Mouse (Mus musculus) right cerebral cortex, postnatal 36 days (tissue): ENCODE measurements around the gene Timd2.
A peak's percentile ranks its signal among the peaks of the same experiment; 100 is the strongest.
"Not testable (repeated sequence)": the region's sequence is repeated elsewhere in the genome, so short reads cannot be mapped to it uniquely, and the experiment has no call there.

Source experiments
- DNase-seq, 2 experiments: peaks; one replicate each; pipeline ENCODE4 v3.0.0; 2022; ENCODE audit warnings: low spot score in 2 of 2, mixed read lengths in 1 of 2

The Timd2 gene

GRCm38 (mm10) chr11:46665599-46666522, 41.0 kb downstream of the Timd2 start:
- no peak for DNase-seq

DNA sequence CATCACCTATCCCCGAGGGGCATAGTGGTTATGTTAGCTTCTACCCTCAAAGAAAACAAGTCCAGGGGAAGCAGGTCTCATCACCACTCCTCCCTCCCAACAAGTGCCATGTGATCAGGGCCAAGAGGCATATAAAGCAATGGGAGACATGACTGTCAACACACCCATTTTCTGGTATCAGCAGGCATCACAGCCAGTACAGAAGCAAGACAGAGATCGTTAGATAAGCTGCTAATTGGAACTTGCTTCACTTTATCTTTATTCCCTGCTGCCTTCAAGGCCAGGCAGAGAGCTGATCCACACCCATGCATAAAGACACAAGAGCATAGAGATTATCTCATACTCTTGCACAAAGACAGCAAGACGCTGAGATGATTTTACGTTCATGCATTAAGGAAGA, 43.6 kb downstream of the Timd2 start:
- no peak for DNase-seq

DNA sequence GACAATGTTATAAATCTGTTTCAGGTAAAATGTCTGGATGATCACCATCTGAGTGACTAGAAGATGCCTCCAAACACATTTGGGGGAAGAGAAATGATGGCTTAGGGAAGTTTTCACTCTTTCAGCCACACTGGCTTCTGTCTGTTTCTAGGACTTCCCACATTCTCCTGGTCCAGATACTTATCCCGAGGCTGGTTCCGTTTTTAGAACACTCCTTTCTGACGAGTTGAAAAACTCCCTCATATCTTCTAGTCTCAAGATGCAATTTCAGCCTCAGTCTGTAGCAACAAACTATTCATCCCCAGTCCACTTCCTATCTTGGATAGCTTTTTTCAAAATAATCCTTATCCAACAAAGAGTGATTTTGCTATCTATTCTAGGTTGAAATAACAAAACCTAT, 54.4 kb downstream of the Timd2 start:
- no peak for DNase-seq

DNA sequence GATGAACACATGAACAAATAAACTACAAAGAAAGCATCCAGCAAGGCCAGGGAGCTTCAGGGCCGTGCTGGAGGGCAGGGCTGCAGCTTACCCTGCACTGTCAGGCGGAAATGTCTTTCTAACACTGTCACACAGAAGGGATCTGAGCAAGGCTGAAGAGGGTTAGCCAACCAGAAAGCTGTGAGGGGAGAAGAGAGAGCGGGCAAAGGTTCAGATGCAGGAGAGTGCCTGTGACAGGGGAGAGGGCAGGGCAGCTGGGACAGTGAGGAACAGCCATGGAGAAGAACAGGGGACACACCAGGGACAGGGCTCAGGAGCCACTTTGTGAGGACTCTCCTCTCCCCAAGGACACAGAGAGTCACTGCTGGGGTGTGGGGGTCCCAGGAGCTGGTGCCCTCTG, 57.2 kb downstream of the Timd2 start:
- DNase-seq = not testable (repeated sequence)

GRCm38 (mm10) chr11:46644824-46645223, 62.0 kb downstream of the Timd2 start:
- DNase-seq = no peak

- DNase-seq = no peak
Observed at GRCm38 (mm10) chr11:46636568-46636967, 70.3 kb downstream of the Timd2 start.

DNA sequence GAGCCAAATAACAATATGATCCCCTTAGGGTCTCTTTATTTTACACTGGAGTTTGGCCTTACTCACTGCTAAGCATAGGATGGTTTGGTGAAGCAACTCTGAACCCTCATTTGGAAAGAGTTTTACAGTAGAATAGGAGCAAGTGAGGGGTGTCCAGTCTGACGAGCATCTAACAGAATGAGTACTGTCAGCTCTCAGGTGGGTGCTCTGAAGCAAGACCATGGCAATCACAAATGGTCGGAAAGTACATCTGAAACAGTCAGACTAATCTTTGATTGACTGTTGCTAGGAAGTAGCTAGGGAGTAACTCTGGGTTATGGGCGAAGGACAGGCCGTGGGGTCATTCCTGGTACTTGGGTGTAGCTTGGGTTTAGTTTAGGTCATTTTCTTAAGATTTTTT, 71.3 kb downstream of the Timd2 start:
- not testable (repeated sequence) for DNase-seq

GRCm38 (mm10) chr11:46631635-46632034, 75.2 kb downstream of the Timd2 start:
- DNase-seq = peak; percentile 6 to 12

DNA sequence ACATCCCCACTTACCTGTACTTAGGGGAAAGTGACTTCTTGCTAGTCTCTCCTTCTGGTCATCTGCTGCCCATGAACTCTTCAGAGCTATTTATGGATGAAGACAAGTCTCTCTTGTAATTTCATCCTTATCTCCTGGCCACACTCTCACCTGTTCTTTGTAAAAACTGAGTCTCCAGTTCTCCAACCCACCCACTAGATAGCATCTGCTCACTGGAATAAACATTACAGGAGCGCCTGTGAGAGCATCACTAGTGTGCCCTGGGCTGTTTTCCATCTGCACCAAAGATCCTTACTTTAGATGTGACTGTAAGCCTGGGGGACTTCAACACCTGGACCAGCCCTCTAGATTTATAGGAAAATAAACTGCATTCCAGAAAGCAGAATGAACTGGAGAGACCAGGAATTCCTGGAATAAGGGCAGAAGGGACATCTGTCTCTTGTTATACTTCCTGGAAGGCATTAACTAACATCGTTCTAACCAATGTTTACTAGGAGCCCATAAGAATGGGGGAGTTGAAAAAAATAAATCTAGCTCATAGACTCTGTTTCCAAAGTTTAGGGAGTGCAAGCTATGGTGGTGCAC, 77.6 kb downstream of the Timd2 start, which contains the start of gene Dppa1:
TSS of gene Dppa1 (minus strand) at position 51 of the 585 bp plus-strand sequence.
- DNase-seq = no peak

DNA sequence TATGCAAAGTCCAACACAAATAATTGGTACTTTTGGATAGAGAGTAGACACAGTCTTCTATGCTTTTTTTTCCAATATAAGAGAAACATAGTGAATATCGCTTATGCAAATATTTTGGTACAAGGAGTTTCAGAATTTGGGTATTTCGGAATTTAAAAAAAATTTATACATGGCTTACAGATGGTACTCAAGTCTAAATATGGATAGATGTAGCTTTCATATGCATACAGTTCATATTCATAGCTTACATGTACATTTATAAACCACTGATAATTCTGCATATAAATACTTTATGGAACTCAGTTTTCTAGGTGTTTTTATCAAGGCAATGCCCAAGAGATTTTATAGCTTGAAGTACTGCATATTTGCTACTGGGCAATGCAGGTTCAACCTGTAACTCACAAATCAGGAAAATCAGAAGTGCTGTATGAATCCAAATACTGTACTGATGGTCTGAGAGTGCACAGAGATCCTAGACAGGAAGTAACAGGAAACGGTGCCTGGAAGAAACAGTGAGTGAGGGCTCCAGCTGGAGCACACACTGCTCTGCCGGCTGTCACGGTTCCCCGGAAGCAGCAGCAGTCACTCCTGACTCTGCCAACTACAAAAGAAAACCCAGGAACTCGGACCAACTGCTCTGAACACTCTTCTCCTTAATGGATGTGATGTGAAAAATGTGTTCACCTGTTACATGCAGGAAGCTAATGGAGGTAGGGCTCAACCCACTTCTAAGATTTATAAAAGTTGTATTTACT, 86.3 kb downstream of the Timd2 start:
- no peak for DNase-seq

DNA sequence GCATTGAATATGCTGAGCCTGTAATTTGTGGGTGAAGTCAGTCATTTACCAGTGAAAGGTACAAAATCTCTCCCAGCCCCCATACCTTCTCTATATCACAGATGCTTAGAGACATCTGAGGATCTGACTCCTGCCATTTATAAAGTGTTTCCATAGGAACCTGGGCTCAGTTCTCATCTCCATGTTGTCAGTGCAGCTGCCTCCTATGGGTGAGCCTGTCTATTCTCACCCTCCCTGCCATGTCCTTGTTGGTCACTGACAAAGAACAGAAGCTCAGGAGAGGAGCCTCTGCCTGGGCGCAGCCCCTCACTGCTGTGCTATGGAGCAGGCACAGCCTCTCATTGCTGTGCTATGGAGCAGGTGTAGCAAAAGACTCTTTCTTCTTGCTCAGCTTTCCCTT, 86.9 kb downstream of the Timd2 start:
- no peak for DNase-seq
